Mouse (Mus musculus) adrenal gland, postnatal 14 days (tissue): Measurements from ENCODE around the gene F13a1. TPM values are rescaled to one million over a fixed set of nuclear protein-coding genes. Genes with fewer than 3 reads are reported as not detected.

Experiments
- DNase-seq: peaks from one replicate; pipeline ENCODE4 v3.0.0; 2021; ENCODE audit warnings: mixed read lengths
- long read RNA-seq, 2 experiments: library from polyadenylated mRNA; stranded (forward); transcript quantifications; one replicate each; pipeline ENCODE4 v2.0.0; 2021
- total RNA-seq: library from RNA; stranded (reverse); gene quantifications from 2 replicates; pipeline ENCODE4 v1.2.3, GENCODE M21; 2021

Gene F13a1
- 12.8 and 16.0 TPM in 2 replicates for total RNA-seq
- long read RNA-seq, experiment 1, partial matches to known transcripts, result 0 of 1 reads
- long read RNA-seq, experiment 1, other reads (novel, unspliced or antisense), result 0 of 1 reads
- long read RNA-seq, experiment 2, partial matches to known transcripts, result 0 of 3 reads
- long read RNA-seq, experiment 2, other reads (novel, unspliced or antisense), result 3 of 3 reads

- DNase-seq, result no peak
Measured at GRCm38 (mm10) chr13:37050126-37050525, at the start of gene F13a1. TSS of gene F13a1 (minus strand) at chr13:37050244.

GRCm38 (mm10) chr13:37091620-37092019 lies 41.6 kb upstream of the F13a1 start:
- DNase-seq, result no peak

DNA sequence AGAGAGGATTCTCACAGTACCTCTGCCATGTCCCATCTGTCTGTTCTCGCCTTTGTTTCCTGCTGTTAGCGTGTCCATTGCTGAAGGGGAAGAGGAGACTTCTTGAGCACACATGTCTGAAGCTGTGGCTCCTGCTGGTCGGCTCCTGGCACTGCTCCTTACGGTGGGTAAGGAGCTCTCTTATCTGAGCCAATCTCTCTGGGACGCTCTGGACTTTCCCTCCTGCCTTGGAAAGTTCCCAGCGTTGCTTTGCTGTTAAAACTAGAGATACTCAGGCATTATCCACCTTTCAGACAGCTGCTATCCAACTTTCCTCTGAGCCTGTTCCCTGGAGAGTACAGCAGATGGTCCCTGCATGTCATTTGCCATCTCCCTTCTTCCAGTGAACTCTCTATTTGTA lies 39.1 kb upstream of the F13a1 start:
- DNase-seq, result no peak

- DNase-seq, result no peak
Measured at GRCm38 (mm10) chr13:37081506-37082241, 31.6 kb upstream of the F13a1 start.

- no peak for DNase-seq
Measured at GRCm38 (mm10) chr13:37071390-37071789, 21.3 kb upstream of the F13a1 start.

GRCm38 (mm10) chr13:37070824-37071223 lies 20.8 kb upstream of the F13a1 start:
- no peak for DNase-seq

- no peak for DNase-seq
Measured at GRCm38 (mm10) chr13:37060810-37061209, 10.8 kb upstream of the F13a1 start.

GRCm38 (mm10) chr13:37056662-37057061 lies 6.6 kb upstream of the F13a1 start:
- DNase-seq, result peak; percentile 11

DNA sequence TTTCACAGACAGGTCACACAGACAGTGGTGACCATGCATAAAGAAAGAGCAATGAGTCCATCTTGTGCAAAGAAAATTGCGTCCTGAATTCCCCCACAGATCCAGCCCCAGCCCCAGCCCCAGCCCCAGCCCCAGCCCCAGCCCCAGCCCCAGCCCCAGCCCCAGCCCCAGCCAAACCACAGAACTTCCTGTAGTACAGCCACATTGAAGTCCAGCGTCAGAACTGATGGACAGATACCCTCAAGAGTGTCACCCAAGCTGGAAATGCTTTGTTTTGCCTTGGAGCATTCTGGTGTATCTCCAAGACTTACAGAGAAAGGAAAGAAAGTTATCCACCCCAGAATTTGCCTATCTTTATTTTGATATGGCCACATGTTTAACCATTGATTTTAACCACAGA lies 413 bp downstream of the F13a1 start:
- DNase-seq, result no peak

DNA sequence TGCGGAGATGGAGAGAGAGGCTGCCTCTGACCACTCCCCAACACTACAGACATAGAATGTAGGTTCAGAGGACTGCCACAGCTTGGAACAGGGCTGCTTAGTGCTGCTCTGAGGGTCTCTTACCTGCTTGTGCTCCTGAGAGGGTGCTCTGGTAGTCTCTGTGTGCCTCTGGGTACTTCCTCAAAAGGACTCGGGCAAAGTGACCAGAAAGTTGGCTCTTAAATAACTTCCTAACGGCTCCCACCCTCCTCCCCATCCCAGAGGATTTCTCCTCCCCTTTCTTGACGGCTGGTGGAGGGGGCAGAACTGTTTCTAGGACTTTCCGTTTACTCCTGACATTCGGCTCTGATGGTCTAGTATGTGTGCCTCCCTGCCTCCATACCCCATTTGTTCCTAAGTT lies 1.0 kb downstream of the F13a1 start:
- DNase-seq, result no peak

- peak; percentile 41 for DNase-seq
Measured at GRCm38 (mm10) chr13:37045005-37045404, 5.0 kb downstream of the F13a1 start.

GRCm38 (mm10) chr13:37034745-37035144 lies 15.3 kb downstream of the F13a1 start:
- no peak for DNase-seq

DNA sequence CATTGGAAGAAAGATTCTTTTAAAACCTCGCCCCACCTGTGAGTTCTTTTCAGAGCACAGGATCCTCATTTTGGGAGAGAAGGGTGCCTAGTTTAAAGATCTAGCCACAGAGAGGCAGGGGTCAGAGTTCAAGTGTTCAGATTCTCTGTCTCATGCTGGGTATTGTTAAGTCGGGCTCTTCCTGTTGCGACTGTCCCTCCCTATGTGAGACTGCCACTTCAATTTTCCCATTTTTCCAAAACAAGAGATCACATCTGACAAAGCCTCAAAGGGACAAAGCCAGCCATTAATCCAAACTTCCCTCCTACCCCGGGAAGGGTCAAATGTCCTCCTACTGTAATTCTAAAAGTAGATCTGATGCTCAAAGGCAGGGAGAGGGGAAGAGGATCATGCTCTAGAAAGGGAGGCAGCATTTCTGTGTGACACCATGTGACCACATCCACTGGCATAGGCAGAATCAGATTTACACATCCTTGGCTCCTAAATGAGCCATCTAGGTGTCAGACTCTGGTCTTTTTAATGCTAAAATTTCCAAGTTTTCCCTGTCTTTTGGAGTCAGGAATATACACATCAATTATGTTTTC lies 24.0 kb downstream of the F13a1 start:
- DNase-seq, result no peak

DNA sequence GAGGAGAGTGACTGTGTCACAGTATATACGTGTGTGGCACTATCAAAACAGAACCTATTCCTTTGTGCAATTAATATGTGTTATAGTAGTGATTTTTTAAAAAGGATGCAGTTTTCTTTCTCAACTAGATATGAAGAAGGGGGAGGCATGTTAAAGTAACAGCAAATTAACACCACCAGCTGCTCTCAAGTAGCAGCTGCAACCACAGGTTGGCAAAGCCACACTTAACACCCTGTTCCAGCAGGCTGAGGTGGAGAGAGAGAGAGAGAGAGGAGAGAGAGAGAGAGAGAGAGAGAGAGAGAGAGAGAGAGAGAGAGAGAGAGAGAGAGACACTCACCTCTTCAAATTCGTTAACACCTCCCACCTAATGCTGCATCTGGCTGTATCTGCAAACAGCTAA lies 28.5 kb downstream of the F13a1 start:
- DNase-seq, result no peak

- no peak for DNase-seq
Measured at GRCm38 (mm10) chr13:37010771-37011170, 39.3 kb downstream of the F13a1 start.

DNA sequence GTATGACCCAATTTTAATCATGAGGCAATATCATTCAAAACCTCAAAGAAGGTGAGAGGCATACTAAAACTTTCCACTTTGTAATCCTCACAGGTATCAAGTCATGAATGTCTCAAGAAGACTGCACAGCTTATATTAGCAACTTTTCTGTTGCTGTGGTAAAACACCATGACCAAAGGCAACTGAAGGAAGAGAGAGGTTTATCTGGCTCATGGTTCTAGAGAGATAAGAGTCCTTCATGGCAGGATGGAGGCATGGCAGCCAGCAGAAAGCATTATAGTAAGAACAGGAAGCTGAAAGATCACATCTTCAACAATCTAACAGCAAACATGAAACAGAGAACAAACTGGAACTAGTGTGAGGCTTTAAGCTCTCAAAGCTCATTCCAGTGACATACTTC lies 43.8 kb downstream of the F13a1 start:
- DNase-seq, result no peak

GRCm38 (mm10) chr13:36999210-36999705 lies 50.8 kb downstream of the F13a1 start:
- peak; percentile 6 for DNase-seq

GRCm38 (mm10) chr13:36993593-36993992 lies 56.5 kb downstream of the F13a1 start:
- no peak for DNase-seq

GRCm38 (mm10) chr13:36988392-36988791 lies 61.7 kb downstream of the F13a1 start:
- no peak for DNase-seq

GRCm38 (mm10) chr13:36973016-36973415 lies 77.0 kb downstream of the F13a1 start:
- DNase-seq, result no peak

GRCm38 (mm10) chr13:36972226-36972625 lies 77.8 kb downstream of the F13a1 start:
- DNase-seq, result no peak

DNA sequence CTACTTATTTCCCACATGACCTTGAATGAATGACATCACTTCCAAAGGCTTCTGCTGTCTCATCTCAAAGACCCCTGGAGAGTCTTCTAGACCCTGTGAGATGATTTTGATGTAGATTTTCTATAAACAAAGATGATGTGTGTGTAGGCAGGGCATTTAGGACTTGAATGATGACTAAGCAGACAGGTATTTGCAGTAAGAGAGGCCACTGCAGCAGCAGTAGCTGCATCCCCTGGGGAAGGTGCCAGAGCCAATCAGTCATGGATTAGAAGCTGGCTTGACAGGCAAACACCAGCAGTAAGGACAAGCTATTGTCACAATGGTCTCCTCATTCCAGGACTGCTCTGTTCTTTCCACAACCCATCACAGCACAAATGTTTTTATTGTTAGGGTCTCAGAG lies 87.1 kb downstream of the F13a1 start:
- peak; percentile 17 for DNase-seq

- peak; percentile 7 for DNase-seq
Measured at GRCm38 (mm10) chr13:36958996-36959395, 91.0 kb downstream of the F13a1 start.

- DNase-seq, result no peak
Measured at GRCm38 (mm10) chr13:36954937-36955336, 95.1 kb downstream of the F13a1 start.
